Mouse (Mus musculus): ENCODE measurements around the gene Vmn1r51.

GRCm38 (mm10) chr6:90160139-90160538 lies 37.7 kb downstream of the Vmn1r51 start:
- TF ChIP-seq CTCF (IDR thresholded peaks at IDR 0.05 in 2 of 3, conservative IDR thresholded peaks at IDR 0.05 in 1 of 3; ENCODE audit: control insufficient read depth in 1 of 3, insufficient read depth in 1 of 3, low read depth in 2 of 3, low read length in 3 of 3, poor library complexity in 1 of 3, severe bottlenecking in 1 of 3) (no peak), KAT2A (conservative IDR thresholded peaks at IDR 0.05; ENCODE audit: low read depth, low read length) (no peak)
